Mouse (Mus musculus): Measurements from ENCODE around the gene Wwp2. TPM values are rescaled to one million over a fixed set of nuclear protein-coding genes. Genes with fewer than 3 reads are reported as not detected.

Wwp2 gene
- 27.7 and 35.0 TPM in 2 replicates for polyA plus RNA-seq (2015; fragmentation: Nextera tagmentation; extraction: Ambion mirVana)

- Histone ChIP-seq H3K4me1 (replicated peaks) (peaks cover 50% of the 10 kb centered on the region), H3K36me3 (no peaks in the 10 kb centered on the region), H3K9ac (peak within 1 kb of the TSS; percentile 95), H3K4me3 (replicated peaks) (peak within 1 kb of the TSS; percentile 95), H3K27me3 (0 out of 2 replicates have a peak, but pooled peaks cover 4% of the 10 kb centered on the region), H3K27ac (peak within 1 kb of the TSS; percentile 98), H3K4me2 (peak within 1 kb of the TSS; percentile 84), H3K9me3 (replicated peaks) (no peaks in the 10 kb centered on the region)
- WGBS (ENCODE audit: insufficient replicate concordance), result 1% methylated on average over 58 of the region's 81 CpGs
- ATAC-seq (ENCODE audit: low read depth) (peak; percentile 71), DNase-seq (peak; percentile 70)
Observed at GRCm38 (mm10) chr8:107435962-107436831, at the start of gene Wwp2. Gene Wwp2, plus strand, starts transcription at chr8:107436365.

GRCm38 (mm10) chr8:107386642-107387041 is 49.5 kb upstream of the Wwp2 start:
- ATAC-seq (ENCODE audit: low read depth) (0 out of 2 replicates have a peak, but pooled peaks have one; percentile 45), DNase-seq (peak; percentile 41)
- no peak overlapping the region for H3K4me3 ChIP-seq (replicated peaks)
- no peaks in the 10 kb centered on the region for H3K9me3 ChIP-seq (replicated peaks)
- H3K4me2 ChIP-seq, result no peak overlapping the region
- H3K9ac ChIP-seq, result no peak overlapping the region
- H3K36me3 ChIP-seq, result no peaks in the 10 kb centered on the region
- H3K27me3 ChIP-seq, result no peaks in the 10 kb centered on the region; the same call in 1 of the 2 replicates
- peaks cover 13% of the 10 kb centered on the region for H3K4me1 ChIP-seq (replicated peaks)
- H3K27ac ChIP-seq, result no peak overlapping the region; the same call in 1 of the 2 replicates
- 28% methylated on average over 3 of the region's 3 CpGs for WGBS (ENCODE audit: insufficient replicate concordance)

- ATAC-seq (ENCODE audit: low read depth) (no peak), DNase-seq (no peak)
- H3K27ac ChIP-seq, result no peak overlapping the region
- no peak overlapping the region for H3K4me2 ChIP-seq
- WGBS (ENCODE audit: insufficient replicate concordance), result 58% methylated on average over 5 of the region's 5 CpGs
- no peak overlapping the region for H3K4me3 ChIP-seq (replicated peaks)
- no peak overlapping the region for H3K9ac ChIP-seq
- H3K36me3 ChIP-seq, result no peaks in the 10 kb centered on the region
- no peaks in the 10 kb centered on the region for H3K9me3 ChIP-seq (replicated peaks)
- peaks cover 13% of the 10 kb centered on the region for H3K4me1 ChIP-seq (replicated peaks)
- H3K27me3 ChIP-seq, result no peaks in the 10 kb centered on the region; the same call in 1 of the 2 replicates
Observed at GRCm38 (mm10) chr8:107387861-107388260, 48.3 kb upstream of the Wwp2 start.

- peaks cover 13% of the 10 kb centered on the region for H3K4me1 ChIP-seq (replicated peaks)
- WGBS (ENCODE audit: insufficient replicate concordance), result 82% methylated on average over 8 of the region's 8 CpGs
- H3K4me2 ChIP-seq, result no peak overlapping the region
- DNase-seq (no peak), ATAC-seq (ENCODE audit: low read depth) (no peak)
- no peak overlapping the region for H3K4me3 ChIP-seq (replicated peaks)
- no peaks in the 10 kb centered on the region; the same call in 1 of the 2 replicates for H3K27me3 ChIP-seq
- H3K9me3 ChIP-seq (replicated peaks), result no peaks in the 10 kb centered on the region
- H3K27ac ChIP-seq, result no peak overlapping the region
- no peak overlapping the region for H3K9ac ChIP-seq
- no peaks in the 10 kb centered on the region for H3K36me3 ChIP-seq
Observed at GRCm38 (mm10) chr8:107389557-107389956, 46.6 kb upstream of the Wwp2 start.

GRCm38 (mm10) chr8:107390476-107391135 is 45.6 kb upstream of the Wwp2 start:
- ATAC-seq (ENCODE audit: low read depth) (no peak), DNase-seq (no peak)
- WGBS (ENCODE audit: insufficient replicate concordance), result 84% methylated on average over 16 of the region's 16 CpGs
- Histone ChIP-seq H3K9ac (no peak overlapping the region), H3K27ac (no peak overlapping the region), H3K4me1 (replicated peaks) (peaks cover 13% of the 10 kb centered on the region), H3K4me2 (no peak overlapping the region), H3K36me3 (no peaks in the 10 kb centered on the region), H3K9me3 (replicated peaks) (no peaks in the 10 kb centered on the region), H3K4me3 (replicated peaks) (no peak overlapping the region), H3K27me3 (no peaks in the 10 kb centered on the region)

GRCm38 (mm10) chr8:107391136-107391516 is 45.0 kb upstream of the Wwp2 start:
- H3K36me3 ChIP-seq, result no peaks in the 10 kb centered on the region
- H3K9ac ChIP-seq, result no peak overlapping the region
- 41% methylated on average over 4 of the region's 4 CpGs for WGBS (ENCODE audit: insufficient replicate concordance)
- H3K27ac ChIP-seq, result no peak overlapping the region
- DNase-seq, result no peak
- peaks cover 9% of the 10 kb centered on the region for H3K4me1 ChIP-seq (replicated peaks)
- no peaks in the 10 kb centered on the region for H3K27me3 ChIP-seq
- no peak overlapping the region for H3K4me2 ChIP-seq
- H3K4me3 ChIP-seq (replicated peaks), result no peak overlapping the region
- H3K9me3 ChIP-seq (replicated peaks), result no peaks in the 10 kb centered on the region
- ATAC-seq (ENCODE audit: low read depth), result no peak; the same call in 1 of the 2 replicates

- Histone ChIP-seq H3K9ac (no peak overlapping the region), H3K27me3 (no peaks in the 10 kb centered on the region), H3K4me2 (no peak overlapping the region), H3K27ac (no peak overlapping the region), H3K9me3 (replicated peaks) (no peaks in the 10 kb centered on the region), H3K4me3 (replicated peaks) (no peak overlapping the region), H3K4me1 (replicated peaks) (peaks cover 18% of the 10 kb centered on the region), H3K36me3 (no peaks in the 10 kb centered on the region)
- DNase-seq (no peak), ATAC-seq (ENCODE audit: low read depth) (no peak)
Observed at GRCm38 (mm10) chr8:107395397-107395796, 40.8 kb upstream of the Wwp2 start.

- no peaks in the 10 kb centered on the region for H3K9me3 ChIP-seq (replicated peaks)
- WGBS (ENCODE audit: insufficient replicate concordance), result 74% methylated on average over 10 of the region's 10 CpGs
- H3K4me2 ChIP-seq, result no peak overlapping the region
- H3K4me3 ChIP-seq (replicated peaks), result no peak overlapping the region
- H3K27me3 ChIP-seq, result no peaks in the 10 kb centered on the region
- H3K36me3 ChIP-seq, result no peaks in the 10 kb centered on the region
- ATAC-seq (ENCODE audit: low read depth) (no peak), DNase-seq (no peak)
- peaks cover 20% of the 10 kb centered on the region for H3K4me1 ChIP-seq (replicated peaks)
- H3K27ac ChIP-seq, result no peak overlapping the region
- no peak overlapping the region for H3K9ac ChIP-seq
Observed at GRCm38 (mm10) chr8:107396106-107396670, 40.0 kb upstream of the Wwp2 start.

- 70% methylated on average over 12 of the region's 12 CpGs for WGBS (ENCODE audit: insufficient replicate concordance)
- Histone ChIP-seq H3K4me2 (no peak overlapping the region), H3K4me1 (replicated peaks) (peaks cover 33% of the 10 kb centered on the region), H3K36me3 (no peaks in the 10 kb centered on the region), H3K27me3 (no peaks in the 10 kb centered on the region), H3K9me3 (replicated peaks) (no peaks in the 10 kb centered on the region), H3K9ac (no peak overlapping the region), H3K27ac (no peak overlapping the region), H3K4me3 (replicated peaks) (no peak overlapping the region)
- DNase-seq (no peak), ATAC-seq (ENCODE audit: low read depth) (no peak)
Observed at GRCm38 (mm10) chr8:107397665-107398064, 38.5 kb upstream of the Wwp2 start.

GRCm38 (mm10) chr8:107399495-107399894 is 36.7 kb upstream of the Wwp2 start:
- ATAC-seq (ENCODE audit: low read depth) (no peak), DNase-seq (no peak)
- 54% methylated on average over 9 of the region's 9 CpGs for WGBS (ENCODE audit: insufficient replicate concordance)
- no peaks in the 10 kb centered on the region for H3K36me3 ChIP-seq
- peaks cover 50% of the 10 kb centered on the region for H3K4me1 ChIP-seq (replicated peaks)
- H3K27me3 ChIP-seq, result no peaks in the 10 kb centered on the region
- H3K9ac ChIP-seq, result no peak overlapping the region
- H3K9me3 ChIP-seq (replicated peaks), result no peaks in the 10 kb centered on the region
- H3K4me3 ChIP-seq (replicated peaks), result no peak overlapping the region
- no peak overlapping the region for H3K27ac ChIP-seq
- no peak overlapping the region for H3K4me2 ChIP-seq

- Histone ChIP-seq H3K27me3 (no peaks in the 10 kb centered on the region), H3K36me3 (no peaks in the 10 kb centered on the region), H3K4me1 (replicated peaks) (peaks cover 63% of the 10 kb centered on the region), H3K27ac (peak overlapping the region; percentile 99), H3K9me3 (replicated peaks) (no peaks in the 10 kb centered on the region), H3K4me2 (peak overlapping the region; percentile 79), H3K9ac (peak overlapping the region; percentile 78), H3K4me3 (replicated peaks) (peak overlapping the region; percentile 60)
- 80% methylated on average over 5 of the region's 5 CpGs for WGBS (ENCODE audit: insufficient replicate concordance)
- ATAC-seq (ENCODE audit: low read depth) (no peak), DNase-seq (no peak)
Observed at GRCm38 (mm10) chr8:107401866-107402265, 34.3 kb upstream of the Wwp2 start.
